In genomic region chr6:37298982-37299381, GRCm38 (mm10) we compare ENCODE assay signal across 8 mouse cellular contexts. TPM values are rescaled to one million over a fixed set of nuclear protein-coding genes. Genes with fewer than 3 reads are reported as not detected.
A peak's percentile ranks its signal among the peaks of the same experiment; 100 is the strongest.
DNase-seq lines count a peak whose midpoint lies in the region; TF ChIP-seq lines count a peak whose summit lies in the region.

No protein-coding gene starts in this region.

- TF ChIP-seq POLR2A in olfactory bulb, adult 2 months (IDR thresholded peaks at IDR 0.05; ENCODE audit: insufficient read depth, low read depth, low read length) = no peak

- TF ChIP-seq CTCF in olfactory bulb, adult 2 months (IDR thresholded peaks at IDR 0.05; ENCODE audit: insufficient read depth, low read depth, low read length) = no peak

- 39% methylated on average over 4 of the region's 4 CpGs for WGBS in limb, embryonic 10.5 days
- WGBS in olfactory bulb, adult 2 months = 4% methylated on average over 4 of the region's 4 CpGs

- intact Hi-C loops in left cerebral cortex, postnatal 36 days (cut with DNase I) = loop anchor here (5.0 kb wide), 4 partner anchors 53 to 202 kb away; no protein-coding TSS in a partner anchor

- H3K36me3 ChIP-seq in limb, embryonic 10.5 days = no peaks in the 10 kb centered on the region

- peaks cover 15% of the 10 kb centered on the region for H3K4me1 ChIP-seq in limb, embryonic 10.5 days
- peaks cover 7% of the 10 kb centered on the region for H3K4me1 ChIP-seq in olfactory bulb, adult 2 months (ENCODE audit: control insufficient read depth, insufficient read depth, low read length)

- peaks cover 76% of the 10 kb centered on the region for H3K27me3 ChIP-seq in limb, embryonic 10.5 days (ENCODE audit: low read depth, poor library complexity, severe bottlenecking)

- H3K4me3 ChIP-seq in limb, embryonic 10.5 days = peak overlapping the region; percentile 73
- peak overlapping the region; percentile 98 for H3K4me3 ChIP-seq in olfactory bulb, adult 2 months (ENCODE audit: insufficient read depth, low read depth, low read length)

- H3K27ac ChIP-seq in limb, embryonic 10.5 days = no peak overlapping the region
- peak overlapping the region; percentile 91 for H3K27ac ChIP-seq in olfactory bulb, adult 2 months (ENCODE audit: insufficient read depth, low read depth, low read length)

- DNase-seq in left cerebral cortex, postnatal 36 days (ENCODE audit: low spot score in 2 of 2) = peak; percentile 19 to 29
- no peak for DNase-seq in left cerebral cortex, adult 11 months (ENCODE audit: low spot score)
- DNase-seq in fat pad, adult 2 months (ENCODE audit: extremely low read depth, low read depth, low spot score) = peak; percentile 94
- DNase-seq in limb, embryonic 10.5 days (ENCODE audit: low spot score) = no peak
- DNase-seq in gastrocnemius, adult 8-10 months (ENCODE audit: low spot score in 2 of 2) = no peak
- DNase-seq in adrenal gland, postnatal 4 days (ENCODE audit: low spot score in 2 of 2) = no peak
- DNase-seq in right cerebral cortex, postnatal 14 days = no peak

- no peaks in the 10 kb centered on the region for H3K9me3 ChIP-seq in limb, embryonic 10.5 days (replicated peaks)

RNA-seq across cellular contexts. Expression of gene Dgki, which starts 1.0 kb away (rescaled TPM):
- 10 to 100 TPM; 80.5 to 92.6 TPM for total RNA-seq in left cerebral cortex, postnatal 36 days (2021)
- polyA plus RNA-seq in limb, embryonic 10.5 days (2016; fragmentation: Nextera tagmentation; extraction: Ambion mirVana) = 0.34 and 0.48 TPM in 2 replicates
- polyA plus RNA-seq in olfactory bulb, adult 2 months (2012; ENCODE audit: insufficient read depth, insufficient read length, low replicate concordance, missing spikeins) = not detected in 2 replicates
- total RNA-seq in gastrocnemius, adult 8-10 months (2022) = under 1 TPM in 3 of 4 experiments, not detected in 1; 0.11 to 0.17 (median 0.16) TPM
- total RNA-seq in adrenal gland, postnatal 4 days (2021) = 1 to 10 TPM; 4.0 to 4.2 TPM

Comparison
In these comparisons a context has a peak if more than half of its experiments do, and no peak if none do; other contexts are left out.
1. DNase-seq: peak in left cerebral cortex, postnatal 36 days (2 of 2) and fat pad, adult 2 months (single experiment); none in left cerebral cortex, adult 11 months (single experiment), limb, embryonic 10.5 days (single experiment), gastrocnemius, adult 8-10 months (0 of 2), adrenal gland, postnatal 4 days (0 of 2) and right cerebral cortex, postnatal 14 days (single experiment).
2. RNA of gene Dgki, which starts 1.0 kb away (total RNA-seq): 80.5 to 92.6 TPM in left cerebral cortex, postnatal 36 days; 4.0 to 4.2 TPM in adrenal gland, postnatal 4 days and 0.11 to 0.17 TPM in gastrocnemius, adult 8-10 months; every median in the first group is over 10 times any median in the second.